Mouse (Mus musculus) common myeloid progenitor, adult 5-6 weeks (primary cell): ENCODE measurements at regions not wholly inside any gene's neighbourhood (a gene's known extent, or its start where the extent isn't known, plus 50 kb on each side); places are given as distances from the start of the nearest gene placed in this dataset.

Source experiments
- ATAC-seq: replicated peaks from 2 replicates; pipeline ENCODE4 v1.8.0; 2016; ENCODE audit warnings: low read depth, mild to moderate bottlenecking, moderate TSS enrichment, inconsistent platforms; ENCODE audit not compliant: poor library complexity, severe bottlenecking

- peak; percentile 83 for ATAC-seq
Observed at GRCm38 (mm10) chr16:50732082-50733006, 141.4 kb upstream of the Ccdc54 start.

GRCm38 (mm10) chr16:50729341-50729740 is 138.4 kb upstream of the Ccdc54 start:
- ATAC-seq: 0 out of 2 replicates have a peak, but pooled peaks have one; percentile 12

- no peak for ATAC-seq
Observed at GRCm38 (mm10) chr16:50723144-50723543, 132.2 kb upstream of the Ccdc54 start.

DNA sequence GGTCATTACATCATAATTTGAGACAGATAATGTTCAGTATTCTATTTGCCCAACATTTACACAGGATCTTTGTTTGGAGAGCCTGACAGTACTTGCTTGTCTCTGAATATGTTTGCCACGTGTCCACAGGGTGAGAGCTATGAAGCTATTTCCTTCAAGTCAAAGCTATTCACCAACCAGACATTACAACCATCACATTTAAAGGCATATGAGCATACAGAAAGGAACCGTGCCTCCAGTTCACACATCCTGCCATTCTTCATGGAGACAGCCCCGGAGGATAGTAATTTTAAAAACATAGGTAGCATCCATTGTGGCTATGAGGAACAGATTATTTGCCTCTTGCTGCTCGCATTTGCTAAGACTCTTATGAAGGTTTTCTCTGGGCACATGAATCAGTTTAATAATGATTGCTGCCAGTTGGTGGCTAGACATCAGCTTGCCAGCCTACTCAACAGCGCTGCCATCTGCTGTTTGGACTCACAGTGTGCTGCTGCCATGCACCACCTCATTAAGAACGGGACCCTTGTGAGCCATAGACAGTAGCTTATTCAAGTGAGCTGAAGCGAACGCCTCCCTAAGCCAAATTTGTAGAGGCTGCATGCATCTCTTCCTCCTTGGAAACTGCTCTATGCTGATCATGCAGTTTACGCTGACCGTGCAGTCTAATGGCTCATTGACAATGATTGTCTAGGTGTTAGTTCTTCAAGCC is 126.5 kb upstream of the Ccdc54 start:
- peak; percentile 89 for ATAC-seq

- no peak for ATAC-seq
Observed at GRCm38 (mm10) chr16:50709727-50710126, 118.8 kb upstream of the Ccdc54 start.

- ATAC-seq: no peak
Observed at GRCm38 (mm10) chr16:50707906-50708305, 117.0 kb upstream of the Ccdc54 start.

DNA sequence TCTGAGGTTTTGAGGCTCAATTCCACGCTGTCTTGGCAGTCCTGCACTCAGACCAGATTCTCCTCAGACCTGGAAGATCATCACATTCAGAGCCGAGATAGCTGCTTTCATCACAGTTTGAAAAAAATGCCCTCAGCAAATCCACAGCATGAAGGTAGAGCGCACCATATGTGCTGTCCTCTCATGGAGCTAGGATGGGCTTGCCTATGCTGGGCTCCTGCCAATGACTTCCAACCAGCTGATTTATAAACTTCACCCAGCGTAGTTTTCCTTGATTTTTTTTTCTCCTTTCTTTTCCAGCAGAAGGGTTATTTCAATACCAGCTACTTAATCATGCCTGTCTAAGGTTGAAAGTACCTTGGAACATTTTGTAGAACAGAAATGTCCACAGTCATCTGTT is 115.0 kb upstream of the Ccdc54 start:
- ATAC-seq: no peak

DNA sequence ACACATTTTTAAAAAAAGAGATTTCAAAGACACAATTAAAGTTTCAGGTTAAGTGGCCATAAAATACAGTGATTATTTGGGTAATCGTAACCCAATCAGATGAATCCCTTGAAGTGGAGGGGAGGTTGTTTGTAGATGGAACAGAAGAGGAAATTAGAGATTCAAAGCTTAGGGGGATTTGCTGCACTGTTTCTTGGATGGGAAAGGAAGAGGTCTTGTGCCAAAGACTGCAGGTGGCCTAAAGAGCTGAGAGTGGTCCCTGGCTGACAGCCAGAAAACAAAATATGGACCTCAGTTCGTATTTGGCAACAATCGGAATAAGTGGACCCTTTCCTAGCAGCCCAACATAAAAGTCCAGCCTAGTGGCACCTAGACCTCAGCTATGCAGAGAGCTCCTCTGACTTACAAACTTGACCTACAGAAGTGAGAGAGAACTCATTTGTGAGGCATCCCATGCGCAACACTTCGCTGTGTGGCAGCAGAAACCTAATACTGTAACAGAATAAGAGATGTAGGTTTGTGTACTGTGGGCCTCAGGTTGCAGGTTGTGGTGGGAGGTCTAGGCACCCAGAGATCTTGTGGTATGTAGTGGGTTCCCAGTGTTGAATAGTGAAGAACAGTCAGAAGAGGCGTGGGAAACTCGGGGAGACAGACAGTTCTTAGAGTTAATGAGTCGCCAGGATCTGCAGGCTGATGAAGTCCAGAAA is 110.0 kb upstream of the Ccdc54 start:
- no peak for ATAC-seq

- peak; percentile 93 for ATAC-seq
Observed at GRCm38 (mm10) chr16:50700123-50700522, 109.2 kb upstream of the Ccdc54 start.

DNA sequence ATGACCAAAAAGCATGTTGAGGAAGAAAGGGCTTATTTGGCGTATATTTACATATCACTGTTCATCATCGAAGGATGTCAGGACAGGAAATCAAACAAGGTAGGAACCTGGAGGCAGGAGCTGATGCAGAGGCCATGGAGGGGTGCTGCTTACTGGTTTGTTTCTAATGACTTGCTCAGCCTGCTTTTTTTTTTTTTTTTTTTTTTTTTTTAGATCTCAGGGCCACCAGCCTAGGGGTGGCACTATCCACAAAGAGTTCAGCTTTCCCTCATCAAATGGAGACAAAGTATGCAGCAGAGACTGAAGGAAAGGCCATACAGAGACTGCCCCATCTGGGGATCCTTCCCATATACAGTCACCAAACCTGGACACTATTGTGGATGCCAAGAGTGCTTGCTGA is 106.8 kb upstream of the Ccdc54 start:
- no peak for ATAC-seq

DNA sequence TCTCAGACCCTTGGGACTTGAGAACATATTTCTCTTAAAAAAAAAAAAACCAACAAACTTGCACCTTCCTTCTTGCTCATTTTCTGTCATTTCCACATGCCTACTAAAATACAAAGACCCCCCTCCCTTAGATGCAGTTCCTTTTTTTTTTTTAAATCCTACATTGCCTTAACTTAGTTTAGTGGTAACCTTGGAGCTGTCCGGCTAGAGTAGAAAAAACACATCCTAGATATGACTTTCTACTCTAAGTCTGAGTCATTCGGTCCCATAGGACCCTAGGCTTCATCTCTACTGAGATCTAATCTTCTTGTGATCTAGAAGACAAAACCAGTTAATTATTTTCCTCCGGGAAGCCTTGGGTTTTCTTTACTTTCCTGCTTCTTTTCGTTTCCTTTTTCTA is 105.1 kb upstream of the Ccdc54 start:
- no peak for ATAC-seq

GRCm38 (mm10) chr16:50694045-50694444 is 103.1 kb upstream of the Ccdc54 start:
- ATAC-seq: peak; percentile 63

- peak; percentile 64 for ATAC-seq
Observed at GRCm38 (mm10) chr16:50690818-50691217, 99.9 kb upstream of the Ccdc54 start.

GRCm38 (mm10) chr16:50689525-50689924 is 98.6 kb upstream of the Ccdc54 start:
- ATAC-seq: no peak

- ATAC-seq: peak; percentile 59
Observed at GRCm38 (mm10) chr16:50688818-50689506, 98.0 kb upstream of the Ccdc54 start.

- no peak for ATAC-seq
Observed at GRCm38 (mm10) chr16:50679698-50680097, 88.7 kb upstream of the Ccdc54 start.

DNA sequence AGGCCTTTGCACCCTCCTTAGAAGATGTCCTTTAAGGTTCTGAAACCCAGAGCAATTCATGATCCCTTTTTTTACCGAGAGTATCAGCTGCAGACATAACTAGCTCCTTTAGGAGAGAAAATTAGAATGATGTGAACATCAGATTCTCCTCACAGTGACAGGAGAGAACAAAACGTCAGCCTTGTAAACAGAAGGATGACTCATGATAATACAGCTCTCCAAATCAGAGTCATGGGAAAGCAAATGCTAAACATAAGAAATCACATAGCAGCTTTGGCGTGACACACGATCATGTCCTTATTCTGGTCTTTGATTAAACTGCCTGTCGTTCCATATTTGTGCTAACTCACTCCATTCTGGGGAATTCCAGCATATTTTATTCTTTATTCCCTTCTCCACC is 82.4 kb upstream of the Ccdc54 start:
- ATAC-seq: no peak

DNA sequence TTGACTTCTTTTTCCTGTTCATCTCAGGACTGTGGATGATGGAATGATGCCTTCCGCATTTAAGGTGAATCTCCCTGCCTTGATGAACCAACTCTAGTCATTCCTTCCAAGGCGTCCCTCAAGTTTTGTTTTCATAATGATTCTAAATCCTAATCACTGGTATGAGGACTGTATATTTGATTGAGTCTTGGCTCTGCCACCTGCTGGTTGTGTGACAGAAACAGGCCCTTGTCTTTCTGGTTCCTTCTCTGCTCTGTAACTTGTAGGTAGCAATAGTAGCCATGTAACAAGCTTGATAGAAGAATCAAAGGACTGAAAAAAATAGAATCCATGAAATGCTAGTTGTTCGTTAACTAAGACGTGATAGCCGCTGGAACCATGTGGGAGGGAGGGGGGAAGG is 81.8 kb upstream of the Ccdc54 start:
- ATAC-seq: 0 out of 2 replicates have a peak, but pooled peaks have one; percentile 45

- no peak for ATAC-seq
Observed at GRCm38 (mm10) chr16:50671170-50671569, 80.2 kb upstream of the Ccdc54 start.

DNA sequence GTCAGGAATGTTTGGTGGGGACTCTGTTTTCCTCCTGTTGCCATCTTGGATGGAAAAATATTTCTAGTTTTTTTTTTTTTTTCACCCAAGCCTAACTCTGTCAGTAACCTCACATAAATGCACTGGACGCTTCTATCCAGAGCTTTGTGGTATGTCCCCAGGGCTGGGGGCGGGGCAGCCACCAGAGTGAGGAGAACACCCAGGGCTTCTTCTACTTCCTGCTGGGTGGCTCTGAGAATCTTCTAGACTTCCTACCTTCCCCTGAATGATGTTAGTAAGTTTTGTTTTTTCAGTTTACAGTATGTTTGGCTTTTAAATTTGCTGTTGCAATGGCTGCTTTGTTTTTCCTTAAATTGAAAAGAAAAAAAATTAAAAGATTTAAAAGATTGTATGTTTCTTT is 73.3 kb upstream of the Ccdc54 start:
- peak; percentile 50; the same call in 1 of the 2 replicates for ATAC-seq
